Mouse (Mus musculus): ENCODE results near the gene Per1.

Per1 gene

DNA sequence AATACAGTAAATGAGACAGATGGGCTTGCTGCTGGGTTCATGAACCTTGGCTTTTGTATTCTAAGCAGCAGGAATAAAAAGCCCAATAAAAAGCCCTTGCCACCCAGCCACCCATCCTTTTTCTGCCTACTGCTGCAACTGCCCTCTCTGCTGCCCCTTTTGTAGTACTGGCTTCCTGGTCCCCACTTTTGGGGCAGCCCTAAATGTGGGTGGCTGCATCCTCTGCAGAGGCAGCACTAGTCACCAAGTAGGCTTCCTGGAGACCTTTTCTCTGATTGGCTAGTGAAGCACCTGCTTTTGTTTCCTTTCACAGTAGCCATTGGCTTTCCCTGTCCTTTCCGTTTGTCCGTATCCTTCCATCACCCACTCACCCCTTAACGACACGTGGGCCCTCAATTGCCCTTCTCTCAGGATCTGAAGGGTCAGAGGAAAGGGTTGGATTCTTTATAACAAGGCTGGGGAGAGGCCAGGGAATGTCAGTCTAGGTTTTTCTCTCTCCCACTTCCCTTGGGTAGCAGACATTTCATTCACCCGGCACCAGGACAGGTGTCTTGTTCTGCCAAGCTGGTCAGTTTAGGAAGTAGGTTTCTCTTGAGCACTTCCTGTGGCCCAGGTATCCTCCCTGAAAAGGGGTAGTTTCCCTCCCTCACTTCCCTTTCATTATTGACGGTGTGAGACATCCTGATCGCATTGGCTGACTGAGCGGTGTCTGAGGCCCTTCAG is 3.2 kb downstream of the Per1 start:
- in situ Hi-C loops (cut with MboI, MseI), result loop anchor here (10.0 kb wide), 1 partner anchor 567 kb away; the partner anchor contains the start of genes Cd68 and Mpdu1

DNA sequence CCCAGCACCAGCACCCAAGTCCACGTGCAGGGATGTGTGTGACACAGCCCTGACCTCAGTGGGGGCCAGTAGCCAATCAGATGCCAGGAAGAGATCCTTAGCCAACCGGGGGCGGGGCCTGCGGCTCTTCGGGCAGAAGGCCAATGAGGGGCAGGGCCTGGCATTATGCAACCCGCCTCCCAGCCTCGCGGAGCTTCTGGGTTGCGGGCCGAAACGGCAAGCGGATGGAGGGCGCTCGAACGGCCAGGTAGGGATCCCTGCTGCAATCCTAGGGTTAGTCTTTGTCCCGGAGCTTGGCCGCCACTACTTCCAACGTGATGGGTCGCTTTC is 3.7 kb downstream of the Per1 start:
- in situ Hi-C loops (cut with MboI, MseI), result loop anchor here (10.0 kb wide), 1 partner anchor 566 kb away; the partner anchor contains the start of genes Cd68 and Mpdu1

DNA sequence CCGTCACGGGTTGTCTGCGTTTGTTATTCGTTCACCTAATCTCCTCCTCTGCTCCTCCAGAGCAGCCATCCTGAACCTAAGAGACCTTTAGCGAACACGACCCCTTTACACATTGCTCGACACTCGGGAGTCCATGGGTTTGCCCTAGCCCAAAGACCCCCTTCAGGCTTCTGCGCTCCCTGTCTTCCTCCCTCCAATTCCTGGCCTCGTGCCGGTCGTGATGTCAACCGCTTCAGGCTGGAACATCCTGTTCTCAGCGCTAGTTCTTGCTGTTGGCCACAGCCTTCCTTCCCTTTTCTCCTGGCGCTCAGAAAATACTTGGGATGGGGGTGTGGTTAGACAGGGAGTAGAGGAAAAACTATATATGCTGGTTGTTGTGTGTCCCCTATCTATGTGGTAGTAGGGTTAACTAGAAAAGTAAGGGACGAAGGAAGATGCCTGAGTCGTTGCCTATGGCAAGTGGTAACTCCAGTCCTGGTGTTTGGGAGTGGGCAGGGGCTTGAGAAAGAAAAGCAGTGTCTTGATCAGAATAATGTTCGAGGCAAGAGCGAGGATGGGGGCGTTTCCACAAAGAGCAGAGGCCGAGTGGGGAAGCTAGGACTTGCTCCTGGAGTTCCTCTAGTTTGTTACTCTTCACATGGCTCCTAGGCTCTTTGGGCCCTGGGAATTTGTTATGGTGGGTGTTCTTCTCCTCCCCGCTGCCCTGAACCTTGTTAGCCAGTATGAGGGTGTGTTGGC is 4.3 kb downstream of the Per1 start:
- in situ Hi-C loops (cut with MboI, MseI), result loop anchor here (10.0 kb wide), 1 partner anchor 565 kb away; the partner anchor contains the start of genes Cd68 and Mpdu1

DNA sequence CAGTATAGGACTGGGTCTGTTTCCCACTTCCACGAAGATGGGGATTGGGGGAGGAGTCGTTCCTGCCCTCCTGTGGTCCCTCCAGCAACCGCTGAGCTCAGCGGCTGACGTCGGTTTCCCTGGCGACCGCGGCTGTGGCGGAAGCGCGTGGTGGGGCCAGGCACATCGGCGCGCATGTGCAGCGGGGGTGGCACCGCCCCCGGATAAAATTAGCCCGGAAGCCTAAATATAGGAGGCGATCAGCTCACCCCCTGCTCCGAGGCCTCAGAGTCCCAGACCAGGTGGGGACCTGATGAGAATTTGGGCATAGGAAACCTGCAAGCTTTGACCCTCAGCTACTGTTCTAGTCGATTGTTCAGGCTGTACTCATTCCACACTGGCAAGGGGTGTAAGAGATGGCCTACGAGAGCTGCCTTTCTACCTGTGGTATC is 4.9 kb downstream of the Per1 start:
- in situ Hi-C loops (cut with MboI, MseI), result loop anchor here (10.0 to 25.0 kb wide), 2 partner anchors 565 to 912 kb away; partner anchors contain the start of genes Acadvl, Cd68, Dlg4 and Dvl2

DNA sequence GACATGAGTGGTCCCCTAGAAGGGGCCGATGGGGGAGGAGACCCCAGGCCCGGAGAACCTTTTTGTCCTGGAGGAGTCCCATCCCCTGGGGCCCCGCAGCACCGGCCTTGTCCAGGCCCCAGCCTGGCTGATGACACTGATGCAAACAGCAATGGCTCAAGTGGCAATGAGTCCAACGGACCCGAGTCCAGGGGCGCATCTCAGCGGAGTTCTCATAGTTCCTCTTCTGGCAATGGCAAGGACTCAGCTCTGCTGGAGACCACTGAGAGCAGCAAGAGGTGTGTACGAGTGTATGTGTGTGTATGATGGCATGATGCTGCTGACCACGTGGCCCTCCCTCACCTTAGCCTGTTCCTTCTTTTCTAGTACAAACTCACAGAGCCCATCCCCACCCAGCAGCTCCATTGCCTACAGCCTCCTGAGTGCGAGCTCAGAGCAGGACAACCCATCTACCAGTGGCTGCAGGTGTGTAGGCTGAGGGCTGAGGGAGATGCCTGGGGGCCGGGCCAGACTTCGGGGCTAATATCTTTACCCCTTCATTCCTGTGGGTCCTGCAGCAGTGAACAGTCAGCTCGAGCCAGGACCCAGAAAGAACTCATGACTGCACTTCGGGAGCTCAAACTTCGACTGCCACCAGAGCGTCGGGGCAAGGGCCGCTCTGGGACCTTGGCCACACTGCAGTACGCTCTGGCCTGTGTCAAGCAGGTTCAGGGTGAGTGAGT is 5.8 kb downstream of the Per1 start:
- in situ Hi-C loops (cut with MboI, MseI), result loop anchor here (25.0 kb wide), 1 partner anchor 912 kb away; the partner anchor contains the start of genes Acadvl, Dlg4 and Dvl2

DNA sequence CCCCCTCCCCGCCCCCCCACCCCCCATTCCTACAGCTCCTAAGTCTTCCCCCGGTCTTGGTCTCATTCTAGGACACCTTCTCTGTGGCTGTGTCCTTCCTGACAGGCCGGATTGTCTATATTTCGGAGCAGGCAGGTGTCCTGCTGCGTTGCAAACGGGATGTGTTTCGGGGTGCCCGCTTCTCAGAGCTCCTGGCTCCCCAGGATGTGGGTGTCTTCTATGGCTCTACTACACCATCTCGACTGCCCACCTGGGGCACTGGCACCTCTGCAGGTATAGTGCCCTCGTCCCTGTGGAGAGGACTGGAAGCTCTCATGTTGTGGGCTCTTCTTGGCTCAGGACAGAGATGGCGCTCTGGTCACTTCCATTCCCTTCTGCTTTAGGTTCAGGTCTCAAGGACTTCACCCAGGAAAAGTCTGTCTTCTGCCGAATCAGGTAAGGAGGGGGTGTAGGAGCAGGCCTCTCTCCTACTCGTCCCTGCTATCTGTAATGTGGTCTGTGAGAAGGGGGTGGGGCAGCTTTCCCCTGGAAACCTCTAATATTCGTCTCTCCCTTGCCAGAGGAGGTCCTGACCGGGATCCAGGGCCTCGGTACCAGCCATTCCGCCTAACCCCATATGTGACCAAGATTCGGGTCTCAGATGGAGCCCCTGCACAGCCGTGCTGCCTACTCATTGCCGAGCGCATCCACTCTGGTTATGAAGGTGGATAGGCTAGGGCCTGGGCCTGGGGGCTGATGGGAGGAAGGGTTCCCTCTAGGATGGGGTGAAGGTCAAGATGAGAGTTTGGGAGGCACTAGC is 6.8 kb downstream of the Per1 start:
- in situ Hi-C loops (cut with MboI, MseI), result loop anchor here (25.0 kb wide), 1 partner anchor 910 kb away; the partner anchor contains the start of genes Acadvl, Dlg4 and Dvl2

DNA sequence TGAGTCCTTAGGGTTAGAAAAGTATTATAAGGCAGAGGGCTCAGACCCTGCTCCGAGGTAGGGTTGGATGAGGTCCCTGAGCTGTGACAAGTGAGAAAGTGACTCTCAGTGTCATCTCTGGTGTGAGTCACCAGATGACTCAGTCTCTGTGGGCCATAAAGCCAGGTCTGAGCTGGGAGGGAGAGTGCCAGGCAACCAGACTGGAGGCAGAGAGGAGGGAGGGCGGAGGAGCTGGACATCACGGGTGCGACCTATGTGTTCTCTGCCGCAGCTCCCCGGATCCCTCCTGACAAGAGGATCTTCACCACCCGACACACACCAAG is 7.3 kb downstream of the Per1 start:
- in situ Hi-C loops (cut with MboI, MseI), result loop anchor here (25.0 kb wide), 1 partner anchor 910 kb away; the partner anchor contains the start of genes Acadvl, Dlg4 and Dvl2

DNA sequence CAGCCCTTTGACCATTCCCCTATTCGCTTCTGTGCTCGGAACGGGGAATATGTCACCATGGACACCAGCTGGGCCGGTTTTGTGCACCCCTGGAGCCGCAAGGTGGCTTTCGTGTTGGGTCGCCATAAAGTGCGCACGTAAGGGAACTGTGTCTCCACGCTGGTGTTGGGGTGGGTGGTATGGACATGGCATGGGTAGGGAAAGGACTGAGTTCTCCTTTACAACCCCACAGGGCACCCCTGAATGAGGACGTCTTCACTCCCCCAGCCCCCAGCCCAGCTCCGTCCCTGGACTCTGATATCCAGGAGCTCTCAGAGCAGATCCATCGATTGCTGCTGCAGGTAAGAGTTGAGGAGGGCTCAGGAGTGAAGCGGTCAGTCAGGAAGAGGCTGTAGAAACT is 8.1 kb downstream of the Per1 start:
- in situ Hi-C loops (cut with MboI, MseI), result loop anchor here (25.0 kb wide), 1 partner anchor 909 kb away; the partner anchor contains the start of genes Acadvl, Dlg4 and Dvl2

DNA sequence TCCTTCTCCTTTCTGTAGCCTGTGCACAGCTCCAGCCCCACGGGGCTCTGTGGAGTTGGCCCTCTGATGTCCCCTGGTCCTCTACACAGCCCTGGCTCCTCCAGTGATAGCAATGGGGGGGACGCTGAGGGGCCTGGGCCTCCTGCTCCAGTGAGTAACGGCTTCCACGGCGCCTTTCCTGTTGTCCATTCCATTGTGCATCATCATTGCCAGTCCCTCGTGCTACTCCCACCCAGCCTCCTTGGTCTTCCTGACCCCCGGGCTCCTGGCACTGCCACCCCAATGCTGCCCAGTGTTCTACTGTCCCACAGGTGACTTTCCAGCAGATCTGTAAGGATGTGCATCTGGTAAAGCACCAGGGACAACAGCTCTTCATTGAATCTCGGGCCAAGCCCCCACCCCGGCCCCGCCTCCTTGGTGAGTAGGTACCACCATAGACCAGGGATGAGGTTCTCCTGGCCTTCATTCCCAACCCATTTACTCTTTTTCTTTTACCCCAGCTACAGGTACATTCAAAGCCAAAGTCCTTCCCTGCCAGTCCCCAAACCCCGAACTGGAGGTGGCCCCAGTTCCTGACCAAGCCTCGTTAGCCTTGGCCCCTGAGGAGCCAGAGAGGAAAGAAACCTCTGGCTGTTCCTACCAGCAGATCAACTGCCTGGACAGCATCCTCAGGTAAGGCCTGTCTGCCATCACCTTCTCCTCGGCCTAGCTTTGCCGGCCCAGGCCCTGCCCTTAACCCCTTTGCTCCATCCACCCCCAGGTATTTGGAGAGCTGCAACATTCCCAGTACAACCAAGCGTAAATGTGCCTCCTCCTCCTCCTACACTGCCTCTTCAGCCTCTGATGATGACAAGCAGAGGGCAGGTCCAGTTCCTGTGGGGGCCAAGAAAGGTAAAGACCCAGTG is 8.8 kb downstream of the Per1 start:
- in situ Hi-C loops (cut with MboI, MseI), result loop anchor here (25.0 kb wide), 1 partner anchor 909 kb away; the partner anchor contains the start of genes Acadvl, Dlg4 and Dvl2

DNA sequence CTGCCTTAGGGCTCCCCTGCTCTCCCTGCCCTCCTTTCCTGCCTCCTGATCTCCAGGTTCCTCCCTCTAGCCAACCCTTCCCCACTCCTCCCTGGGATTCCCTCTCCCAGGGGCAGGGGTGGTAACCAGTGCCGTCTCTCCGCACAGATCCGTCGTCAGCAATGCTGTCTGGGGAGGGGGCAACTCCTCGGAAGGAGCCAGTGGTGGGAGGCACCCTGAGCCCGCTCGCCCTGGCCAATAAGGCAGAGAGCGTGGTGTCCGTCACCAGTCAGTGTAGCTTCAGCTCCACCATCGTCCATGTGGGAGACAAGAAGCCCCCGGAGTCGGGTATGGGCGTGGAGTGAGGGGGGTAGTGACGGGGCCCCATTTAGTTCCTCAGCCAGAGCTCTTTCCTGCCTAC is 9.5 kb downstream of the Per1 start:
- in situ Hi-C loops (cut with MboI, MseI), result loop anchor here (25.0 kb wide), 1 partner anchor 908 kb away; the partner anchor contains the start of genes Acadvl, Dlg4 and Dvl2

DNA sequence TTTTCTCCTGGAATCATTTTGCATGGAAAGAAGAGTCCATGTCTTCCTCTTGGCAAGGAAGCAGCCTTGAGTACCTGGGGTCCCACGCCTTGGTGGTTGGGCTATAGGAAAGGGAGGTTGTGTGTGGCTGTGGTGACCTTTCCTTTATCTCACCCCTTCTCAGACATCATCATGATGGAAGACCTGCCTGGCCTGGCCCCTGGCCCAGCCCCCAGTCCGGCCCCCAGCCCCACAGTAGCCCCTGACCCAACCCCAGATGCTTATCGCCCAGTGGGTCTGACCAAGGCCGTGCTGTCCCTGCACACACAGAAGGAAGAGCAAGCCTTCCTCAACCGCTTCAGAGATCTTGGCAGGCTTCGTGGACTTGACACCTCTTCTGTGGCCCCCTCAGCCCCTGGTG is 10.2 kb downstream of the Per1 start:
- in situ Hi-C loops (cut with MboI, MseI), result loop anchor here (25.0 kb wide), 1 partner anchor 907 kb away; the partner anchor contains the start of genes Acadvl, Dlg4 and Dvl2

DNA sequence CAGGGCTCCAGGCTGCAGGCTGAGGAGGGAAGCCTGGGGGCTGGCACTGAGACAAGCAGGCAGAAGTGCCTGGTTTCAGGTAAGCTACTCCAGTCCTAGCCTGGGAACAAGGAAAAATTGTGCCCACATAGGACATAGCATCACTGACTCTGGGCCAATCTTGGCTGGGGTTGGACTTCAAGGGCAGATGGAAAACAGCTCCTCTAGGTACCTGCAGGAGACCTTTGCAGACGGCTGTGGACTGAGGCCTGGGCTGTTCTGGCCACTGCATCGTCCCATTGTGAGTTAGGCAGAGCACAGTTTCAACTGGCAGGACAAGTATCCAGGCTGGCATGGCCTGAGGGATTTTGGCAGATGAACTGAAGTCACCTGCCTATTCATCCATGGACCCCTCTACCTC is 10.8 kb downstream of the Per1 start:
- in situ Hi-C loops (cut with MboI, MseI), result loop anchor here (25.0 kb wide), 1 partner anchor 907 kb away; the partner anchor contains the start of genes Acadvl, Dlg4 and Dvl2

DNA sequence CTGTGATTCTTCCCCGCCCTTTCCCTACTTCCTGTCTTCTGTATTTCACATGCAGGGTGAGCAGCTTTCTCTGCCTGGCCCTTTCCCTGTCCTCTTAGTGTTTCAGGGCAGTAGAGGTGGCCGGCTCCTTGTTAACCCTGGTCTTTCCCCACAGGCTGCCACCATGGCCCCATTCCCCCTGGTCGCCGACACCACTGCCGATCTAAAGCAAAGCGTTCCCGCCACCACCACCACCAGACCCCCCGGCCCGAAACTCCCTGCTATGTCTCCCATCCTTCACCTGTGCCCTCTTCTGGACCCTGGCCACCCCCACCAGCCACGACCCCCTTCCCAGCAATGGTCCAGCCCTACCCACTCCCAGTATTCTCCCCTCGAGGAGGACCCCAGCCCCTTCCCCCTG is 11.3 kb downstream of the Per1 start:
- in situ Hi-C loops (cut with MboI, MseI), result loop anchor here (25.0 kb wide), 1 partner anchor 906 kb away; the partner anchor contains the start of genes Acadvl, Dlg4 and Dvl2

DNA sequence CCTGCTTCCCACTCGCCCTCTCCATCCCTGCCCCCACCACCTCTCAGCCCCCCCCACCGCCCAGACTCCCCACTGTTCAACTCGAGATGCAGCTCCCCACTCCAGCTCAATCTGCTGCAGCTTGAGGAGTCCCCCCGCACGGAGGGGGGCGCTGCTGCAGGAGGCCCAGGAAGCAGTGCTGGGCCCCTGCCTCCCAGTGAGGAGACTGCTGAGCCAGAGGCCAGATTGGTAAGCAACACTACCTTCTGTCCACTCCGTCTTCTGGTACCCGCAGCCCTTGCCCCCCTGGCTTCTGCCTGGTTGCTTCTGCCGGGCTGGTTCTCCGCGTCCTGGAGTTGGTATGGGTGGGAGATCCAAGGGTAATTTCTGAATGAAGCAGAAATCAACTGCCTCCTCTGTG is 11.8 kb downstream of the Per1 start:
- in situ Hi-C loops (cut with MboI, MseI), result loop anchor here (25.0 kb wide), 1 partner anchor 905 kb away; the partner anchor contains the start of genes Acadvl, Dlg4 and Dvl2

DNA sequence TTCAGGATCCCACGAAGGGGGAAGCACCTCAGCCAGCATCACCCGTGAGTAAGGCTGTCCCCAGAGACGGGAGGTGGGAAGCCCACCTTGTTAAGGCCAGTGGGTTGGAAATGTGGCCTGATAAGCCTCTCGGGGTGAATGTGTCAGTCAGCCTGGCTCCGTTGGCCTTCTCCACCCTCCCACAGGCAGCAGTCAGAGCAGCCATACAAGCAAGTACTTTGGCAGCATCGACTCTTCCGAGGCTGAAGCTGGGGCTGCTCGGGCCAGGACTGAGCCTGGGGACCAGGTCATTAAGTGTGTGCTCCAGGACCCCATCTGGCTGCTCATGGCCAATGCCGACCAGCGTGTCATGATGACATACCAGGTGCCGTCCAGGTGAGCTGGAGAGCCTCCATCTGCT is 12.7 kb downstream of the Per1 start:
- in situ Hi-C loops (cut with MboI, MseI), result loop anchor here (25.0 kb wide), 1 partner anchor 905 kb away; the partner anchor contains the start of genes Acadvl, Dlg4 and Dvl2

DNA sequence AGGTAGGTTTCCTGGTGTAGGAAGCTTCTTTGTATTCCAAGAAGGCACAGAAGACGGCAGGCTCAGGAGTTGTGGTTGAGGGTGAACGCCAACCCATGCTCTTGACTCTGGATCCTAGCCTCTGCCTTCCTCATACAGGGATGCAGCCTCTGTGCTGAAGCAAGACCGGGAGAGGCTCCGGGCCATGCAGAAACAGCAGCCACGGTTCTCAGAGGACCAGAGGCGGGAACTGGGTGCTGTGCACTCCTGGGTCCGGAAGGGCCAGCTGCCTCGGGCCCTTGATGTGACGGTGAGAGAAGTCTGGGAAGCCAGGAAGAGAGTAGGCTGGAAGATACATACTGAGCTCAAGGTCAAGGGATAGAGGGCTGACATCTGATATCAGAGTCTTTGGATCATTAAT is 13.2 kb downstream of the Per1 start:
- in situ Hi-C loops (cut with MboI, MseI), result loop anchor here (25.0 kb wide), 1 partner anchor 904 kb away; the partner anchor contains the start of genes Acadvl, Dlg4 and Dvl2

DNA sequence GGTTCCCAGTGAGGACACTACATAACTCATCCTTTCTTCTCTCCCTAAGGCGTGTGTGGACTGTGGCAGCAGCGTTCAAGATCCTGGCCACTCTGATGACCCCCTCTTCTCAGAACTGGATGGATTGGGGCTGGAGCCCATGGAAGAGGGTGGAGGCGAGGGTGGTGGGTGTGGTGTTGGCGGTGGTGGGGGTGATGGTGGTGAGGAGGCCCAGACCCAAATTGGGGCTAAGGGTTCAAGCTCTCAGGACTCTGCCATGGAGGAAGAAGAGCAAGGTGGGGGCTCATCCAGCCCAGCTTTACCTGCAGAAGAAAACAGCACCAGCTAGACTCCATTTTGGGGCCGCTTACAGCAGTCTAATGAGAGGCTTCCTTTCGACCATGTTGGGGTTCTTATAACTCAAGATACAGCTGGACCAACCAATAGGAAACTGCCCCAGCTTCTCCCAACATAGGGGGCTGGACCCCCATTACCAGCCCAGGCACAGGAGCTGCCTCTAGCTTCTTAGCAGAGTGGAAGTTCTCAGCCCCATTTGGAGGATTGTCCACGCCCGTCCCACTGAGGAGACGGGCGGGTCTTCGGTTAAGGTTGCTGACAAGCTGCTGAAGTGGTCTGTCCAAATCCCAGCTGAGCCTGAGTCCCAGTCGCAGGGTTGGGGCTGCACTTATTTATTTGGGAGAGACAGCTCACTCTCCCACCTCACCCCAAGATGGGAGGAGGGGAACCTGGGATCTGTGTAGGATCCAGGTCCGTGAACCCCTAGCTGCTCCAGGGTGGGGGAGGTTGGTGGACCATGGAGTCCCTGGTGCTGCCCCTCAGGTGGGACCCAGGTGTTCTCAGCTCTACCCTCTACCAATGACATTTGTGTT is 14.2 kb downstream of the Per1 start:
- in situ Hi-C loops (cut with MboI, MseI), result loop anchor here (25.0 kb wide), 1 partner anchor 903 kb away; the partner anchor contains the start of genes Acadvl, Dlg4 and Dvl2
